Mouse (Mus musculus): ENCODE results near the gene Slc6a6.

DNA sequence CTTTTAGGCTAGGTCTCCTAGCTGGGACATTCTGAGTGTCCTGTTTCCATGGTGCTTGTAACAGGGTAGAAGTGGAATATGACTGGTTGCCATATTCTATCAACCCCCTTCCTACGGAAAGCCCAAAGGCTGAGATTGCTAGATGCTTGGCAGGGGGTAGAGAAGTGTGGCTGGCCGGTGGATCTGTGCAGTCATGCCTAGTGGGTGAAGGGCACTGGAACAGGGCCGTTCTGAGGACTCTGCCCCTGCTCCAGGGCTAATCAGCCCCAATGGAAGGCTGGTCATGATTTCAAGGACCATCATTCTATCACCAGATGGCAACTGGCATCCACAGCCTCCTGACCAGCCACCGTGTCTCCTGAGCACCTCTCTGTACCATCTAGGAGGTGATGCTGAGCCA is 7.7 kb downstream of the Slc6a6 start:
- TF ChIP-seq CTCF (IDR thresholded peaks at IDR 0.05; ENCODE audit: control insufficient read depth, insufficient read depth, insufficient replicate concordance, low read depth, low read length) (no peak), POLR2A (IDR thresholded peaks at IDR 0.05; ENCODE audit: control insufficient read depth, low read depth, low read length) (no peak)

Measured in testis, adult 2 months (tissue).